Mouse (Mus musculus): ENCODE measurements around the gene Olfr781.
"Not testable (repeated sequence)": the region's sequence is repeated elsewhere in the genome, so short reads cannot be mapped to it uniquely, and the experiment has no call there.

The Olfr781 gene

GRCm38 (mm10) chr10:129328554-129328953 is at the start of gene Olfr781:
Gene Olfr781 (plus strand): TSS chr10:129328854.
- no peak for DNase-seq (ENCODE audit: low spot score)

DNA sequence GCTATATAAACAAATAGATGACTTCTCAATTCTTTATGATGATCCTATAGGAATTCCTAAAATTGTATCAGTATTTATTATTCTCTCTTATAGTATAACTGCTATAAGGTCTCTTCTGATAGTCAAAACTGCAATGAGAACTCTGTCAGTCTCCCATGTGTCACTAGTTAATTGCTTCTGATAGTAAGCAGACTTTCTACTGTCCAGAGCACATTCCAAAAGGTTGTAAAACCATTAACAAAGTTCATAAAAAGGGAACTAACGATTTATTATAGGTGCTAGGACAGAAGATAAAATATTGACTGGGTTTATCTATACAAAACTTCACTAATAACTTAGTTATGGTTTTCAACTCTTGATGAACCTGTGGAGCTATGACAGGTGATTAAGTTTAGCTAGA is 15.7 kb upstream of the Olfr781 start:
- not testable (repeated sequence) for DNase-seq (ENCODE audit: low spot score)

DNA sequence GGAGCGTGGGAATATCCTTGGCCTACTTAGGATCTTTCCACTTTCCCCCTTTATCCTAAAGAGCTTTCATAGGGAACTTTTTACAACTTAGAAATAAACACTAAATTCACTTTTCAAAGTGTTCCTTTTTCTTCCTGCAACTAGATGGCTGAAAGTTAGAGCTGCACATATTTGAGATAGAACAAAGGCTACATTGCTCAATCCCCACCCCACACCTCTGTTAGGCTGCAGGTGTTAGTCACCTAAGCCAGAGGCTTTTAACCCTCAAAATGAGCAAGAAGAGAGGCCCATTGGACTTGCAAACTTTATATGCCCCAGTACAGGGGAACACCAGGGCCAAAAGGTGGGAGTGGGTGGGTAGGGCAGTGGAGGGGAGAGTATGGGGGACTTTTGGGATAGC is 15.1 kb upstream of the Olfr781 start:
- DNase-seq (ENCODE audit: low spot score): not testable (repeated sequence)

GRCm38 (mm10) chr10:129317817-129318216 is 10.8 kb upstream of the Olfr781 start, which contains the start of gene Olfr780:
Gene Olfr780 (plus strand): TSS chr10:129318117.
- no peak for DNase-seq (ENCODE audit: low spot score)

- no peak for DNase-seq (ENCODE audit: low spot score)
These were observed 19.9 kb downstream of the Olfr781 start, which contains the start of gene Olfr782 for GRCm38 (mm10) chr10:129348550-129348949. Gene Olfr782 (plus strand): TSS chr10:129348850.

GRCm38 (mm10) chr10:129352475-129352874 is 23.8 kb downstream of the Olfr781 start:
- DNase-seq (ENCODE audit: low spot score): not testable (repeated sequence)

- not testable (repeated sequence) for DNase-seq (ENCODE audit: low spot score)
These were observed 27.8 kb downstream of the Olfr781 start for GRCm38 (mm10) chr10:129356496-129356895.

DNA sequence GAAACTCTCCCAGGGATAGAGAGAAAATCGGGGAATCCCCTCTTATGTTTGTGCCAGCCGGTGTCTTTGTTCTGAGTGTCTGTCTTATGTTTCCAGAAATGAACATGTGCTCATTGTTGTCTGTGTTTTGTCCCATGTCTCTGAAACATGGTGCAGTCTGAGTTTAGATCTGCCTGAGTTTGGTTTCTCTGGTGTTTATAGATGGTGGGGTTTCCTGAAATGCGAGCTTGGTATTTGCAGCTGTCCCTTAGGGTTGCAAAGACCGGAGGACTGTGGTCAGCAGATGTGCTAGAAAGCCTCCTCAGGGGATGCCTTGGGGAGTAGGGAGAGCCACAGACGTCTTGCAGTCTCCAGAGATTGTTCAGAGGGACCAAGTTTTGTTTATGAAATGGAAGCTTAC is 28.7 kb downstream of the Olfr781 start:
- no peak for DNase-seq (ENCODE audit: low spot score)

- DNase-seq (ENCODE audit: low spot score): not testable (repeated sequence)
These were observed 45.4 kb downstream of the Olfr781 start for GRCm38 (mm10) chr10:129374051-129374450.
